Mouse (Mus musculus) forebrain, embryonic 16.5 days (tissue): ENCODE data around the gene Polg2. TPM values are rescaled to one million over a fixed set of nuclear protein-coding genes. Genes with fewer than 3 reads are reported as not detected.
"Not testable (repeated sequence)": the region's sequence is repeated elsewhere in the genome, so short reads cannot be mapped to it uniquely, and the experiment has no call there.

Experiments
- ATAC-seq: fragments of 200-750 bp; cut with Nextera tagmentation; 2 replicates; pipeline ENCODE4 v1.8.0; 2017; ENCODE audit warnings: mild to moderate bottlenecking, moderate library complexity
- H3K27ac ChIP-seq: fragments of 300-500 bp; sonication (generic); 2 replicates; pipeline ENCODE4 v1.5.1; 2014; ENCODE audit warnings: low read length, control low read depth
- H3K27me3 ChIP-seq: fragments of 300-500 bp; sonication (generic); replicated peaks from 2 replicates; pipeline ENCODE4 v1.6.1; 2014; ENCODE audit warnings: low read length; ENCODE audit not compliant: control insufficient read depth, insufficient read depth
- H3K36me3 ChIP-seq: fragments of 300-500 bp; sonication (generic); 2 replicates; pipeline ENCODE4 v1.6.1; 2014; ENCODE audit not compliant: control insufficient read depth, insufficient read depth
- H3K4me1 ChIP-seq: fragments of 300-500 bp; sonication (generic); replicated peaks from 2 replicates; pipeline ENCODE4 v1.6.1; 2014; ENCODE audit warnings: low read length; ENCODE audit not compliant: control insufficient read depth, insufficient read depth
- H3K4me2 ChIP-seq: fragments of 300-500 bp; sonication (generic); 2 replicates; pipeline ENCODE4 v1.6.1; 2014; ENCODE audit warnings: mild to moderate bottlenecking, low read length, control low read depth
- H3K4me3 ChIP-seq: fragments of 300-500 bp; sonication (generic); replicated peaks from 2 replicates; pipeline ENCODE4 v1.5.1; 2014; ENCODE audit warnings: mild to moderate bottlenecking, low read length, control low read depth
- H3K9ac ChIP-seq: fragments of 300-500 bp; sonication (generic); replicated peaks from 2 replicates; pipeline ENCODE4 v1.6.1; 2014; ENCODE audit warnings: low read depth, low read length, control low read depth
- H3K9me3 ChIP-seq: fragments of 300-500 bp; sonication (generic); 2 replicates; pipeline ENCODE4 v1.6.1; 2016; ENCODE audit warnings: low read length; ENCODE audit not compliant: control insufficient read depth
- WGBS: fragments of 180-500 bp; shearing (Covaris S2); extraction: QIAGEN DNeasy Blood & Tissue Kit; methylation state at CpG from one replicate; pipeline ENCODE4 v1.1.7; 2014; 5-methylcytosine and 5-hydroxymethylcytosine counted together
- microRNA-seq: library from miRNA; unstranded; fragments of <30 nt; microRNA quantifications from one replicate; pipeline ENCODE4, GENCODE M21; 2017
- polyA plus RNA-seq: library from polyadenylated mRNA; unstranded; fragments of >200 nt; fragmentation: Nextera tagmentation; extraction: Ambion mirVana; gene quantifications from 2 replicates; pipeline ENCODE4 v1.2.1, GENCODE M21; 2015

The Polg2 gene
- polyA plus RNA-seq, 1 experiment from 2014 or later = 8.9 TPM

DNA sequence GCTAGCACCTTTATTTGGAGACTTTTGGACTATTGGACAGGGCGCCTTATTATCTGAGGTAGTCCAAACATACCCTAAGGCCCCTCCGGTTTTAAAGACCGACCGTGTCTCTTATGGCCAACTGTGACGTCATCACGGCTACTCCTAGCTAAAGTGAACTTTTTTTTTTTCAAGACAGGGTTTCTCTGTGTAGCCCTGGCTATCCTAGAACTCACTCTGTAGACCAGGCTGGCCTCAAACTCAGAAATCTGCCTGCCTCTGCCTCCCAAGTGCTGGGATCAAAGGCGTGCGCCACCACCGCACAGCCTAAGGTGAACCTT lies 54.5 kb downstream of the Polg2 start:
- not testable (repeated sequence) for H3K27ac ChIP-seq, H3K4me1 ChIP-seq, H3K27me3 ChIP-seq, H3K9ac ChIP-seq, H3K9me3 ChIP-seq, H3K4me2 ChIP-seq, ATAC-seq, H3K36me3 ChIP-seq, H3K4me3 ChIP-seq
- WGBS = 95% methylated on average over 9 of the region's 9 CpGs

DNA sequence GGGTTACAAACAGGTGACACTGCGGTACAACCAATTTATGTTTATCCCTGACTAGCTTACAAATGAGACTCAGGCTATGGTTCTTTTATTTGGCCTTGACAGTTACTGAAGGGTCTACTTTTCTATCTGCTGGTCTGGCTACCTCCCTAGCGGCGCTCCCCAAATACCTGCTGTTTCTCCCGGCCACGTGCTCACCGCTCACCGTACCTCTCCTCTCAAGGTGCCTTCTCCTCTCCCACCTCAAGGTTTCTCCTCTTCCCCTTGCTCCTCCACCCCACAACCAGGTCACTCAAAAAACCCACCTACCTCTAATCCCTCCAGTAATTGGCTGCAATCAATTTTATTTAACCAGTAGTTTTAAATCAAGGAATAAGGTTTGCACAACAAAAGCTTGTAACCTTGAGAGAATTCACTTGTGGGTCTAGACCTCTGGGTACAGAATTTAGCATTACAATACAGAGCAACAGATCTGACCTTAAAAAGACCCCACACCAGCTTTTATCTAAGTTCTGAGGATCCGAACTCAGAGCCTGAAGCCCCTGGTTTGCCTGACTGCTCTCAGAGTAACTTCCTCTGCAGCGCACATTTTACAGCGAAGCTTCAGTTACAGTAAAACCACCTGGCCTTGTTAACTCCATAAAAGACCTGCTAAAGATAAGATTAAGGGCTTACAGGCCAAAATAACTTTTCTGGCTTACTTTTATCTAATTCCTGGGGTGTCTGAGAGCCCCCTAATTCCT lies 55.0 kb downstream of the Polg2 start:
- no peaks in the 10 kb centered on the region for H3K27me3 ChIP-seq
- no peaks in the 10 kb centered on the region for H3K9me3 ChIP-seq
- no peak overlapping the region for H3K4me3 ChIP-seq
- no peak overlapping the region for H3K4me2 ChIP-seq
- no peaks in the 10 kb centered on the region for H3K36me3 ChIP-seq
- H3K9ac ChIP-seq = no peak overlapping the region
- no peak for ATAC-seq
- 87% methylated on average over 10 of the region's 10 CpGs for WGBS
- H3K4me1 ChIP-seq = peaks cover 2% of the 10 kb centered on the region; the same call in 1 of the 2 replicates
- H3K27ac ChIP-seq = no peak overlapping the region

- no peak overlapping the region for H3K4me3 ChIP-seq
- H3K4me2 ChIP-seq = no peak overlapping the region
- H3K4me1 ChIP-seq = peaks cover 2% of the 10 kb centered on the region; the same call in 1 of the 2 replicates
- no peaks in the 10 kb centered on the region for H3K27me3 ChIP-seq
- no peak overlapping the region for H3K9ac ChIP-seq
- WGBS = 78% methylated on average over 15 of the region's 15 CpGs
- no peak for ATAC-seq
- no peak overlapping the region for H3K27ac ChIP-seq
- H3K9me3 ChIP-seq = no peaks in the 10 kb centered on the region
- H3K36me3 ChIP-seq = no peaks in the 10 kb centered on the region
These were observed 55.7 kb downstream of the Polg2 start for GRCm38 (mm10) chr11:106723611-106724125.

GRCm38 (mm10) chr11:106722831-106723361 lies 56.4 kb downstream of the Polg2 start:
- Histone ChIP-seq H3K9me3 (no peaks in the 10 kb centered on the region), H3K4me1 (0 out of 2 replicates have a peak, but pooled peaks cover under 1% of the 10 kb centered on the region), H3K36me3 (no peaks in the 10 kb centered on the region), H3K9ac (no peak overlapping the region), H3K4me2 (no peak overlapping the region), H3K27ac (no peak overlapping the region), H3K4me3 (no peak overlapping the region), H3K27me3 (no peaks in the 10 kb centered on the region)
- WGBS = 37% methylated on average over 7 of the region's 7 CpGs
- no peak for ATAC-seq

DNA sequence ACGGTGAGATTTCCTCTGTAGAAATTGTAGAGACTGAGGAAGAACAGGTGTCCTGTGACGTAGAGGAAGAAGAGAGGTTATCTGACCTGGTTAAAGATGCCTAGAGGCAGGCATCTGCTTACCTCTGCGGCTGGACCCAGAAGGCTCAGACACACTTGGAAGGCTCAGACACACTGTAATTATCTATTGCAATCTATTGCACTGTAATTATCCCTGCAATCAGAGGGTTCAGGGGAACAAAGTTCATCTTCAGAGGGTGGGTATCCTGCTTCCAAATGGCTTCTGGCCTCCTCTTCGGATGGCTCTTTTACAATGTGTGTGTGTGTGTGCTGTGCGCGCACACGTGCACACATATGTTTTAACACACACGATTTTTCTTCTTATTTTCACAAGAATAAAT lies 59.0 kb downstream of the Polg2 start:
- Histone ChIP-seq H3K9me3 (no peaks in the 10 kb centered on the region), H3K27me3 (no peaks in the 10 kb centered on the region), H3K9ac (no peak overlapping the region), H3K36me3 (no peaks in the 10 kb centered on the region), H3K4me1 (no peaks in the 10 kb centered on the region), H3K27ac (no peak overlapping the region), H3K4me3 (no peak overlapping the region), H3K4me2 (no peak overlapping the region)
- no peak for ATAC-seq
- WGBS = 90% methylated on average over 8 of the region's 8 CpGs

Small RNAs within 50 kb of the gene (microRNA-seq; reads per million reads assigned to microRNA genes)
- not detected for gene Gm25994
- 11.2 reads per million, percentile 30 among the genes with 10 or more reads in this experiment for gene Mir3064

Other genes starting within 250 kb of the Polg2 start
- 16.3 and 20.3 TPM in 2 replicates for gene Tex2, start 166.1 kb downstream of the Polg2 start, polyA plus RNA-seq
- 14.7 and 18.3 TPM in 2 replicates for gene Pecam1, start 28.9 kb downstream of the Polg2 start, polyA plus RNA-seq
- 0.35 and 0.72 TPM in 2 replicates for gene Milr1, start 28.3 kb downstream of the Polg2 start, polyA plus RNA-seq
- 520 and 566 TPM in 2 replicates for gene Ddx5, start 9.6 kb upstream of the Polg2 start, polyA plus RNA-seq
- 22.5 and 25.9 TPM in 2 replicates for gene Cep95, start 9.7 kb upstream of the Polg2 start, polyA plus RNA-seq
- gene Smurf2, start 141.2 kb upstream of the Polg2 start, polyA plus RNA-seq = 15.0 and 17.4 TPM in 2 replicates
- gene Kpna2, start 220.0 kb upstream of the Polg2 start, polyA plus RNA-seq = 230 and 256 TPM in 2 replicates
- gene 1810010H24Rik, start 246.1 kb upstream of the Polg2 start, polyA plus RNA-seq = 3.8 and 4.3 TPM in 2 replicates